Mouse (Mus musculus): ENCODE data around the gene Il27.

Gene Il27

GRCm38 (mm10) chr7:126607064-126607463 is 12.3 kb upstream of the Il27 start:
- no peak for DNase-seq (ENCODE audit: low read depth in 1 of 2, low spot score in 2 of 2)

- no peak for DNase-seq (ENCODE audit: low read depth in 1 of 2, low spot score in 2 of 2)
Measured at GRCm38 (mm10) chr7:126606611-126607010, 11.9 kb upstream of the Il27 start.

- DNase-seq (ENCODE audit: low read depth in 1 of 2, low spot score in 2 of 2) = no peak
Measured at GRCm38 (mm10) chr7:126602650-126603049, 7.9 kb upstream of the Il27 start.

- no peak for DNase-seq (ENCODE audit: low read depth in 1 of 2, low spot score in 2 of 2)
Measured at GRCm38 (mm10) chr7:126601896-126602295, 7.2 kb upstream of the Il27 start.

GRCm38 (mm10) chr7:126598919-126599318 is 4.2 kb upstream of the Il27 start:
- DNase-seq (ENCODE audit: low read depth in 1 of 2, low spot score in 2 of 2) = no peak

- no peak for DNase-seq (ENCODE audit: low read depth in 1 of 2, low spot score in 2 of 2)
Measured at GRCm38 (mm10) chr7:126596414-126596813, 1.7 kb upstream of the Il27 start.

- no peak for DNase-seq (ENCODE audit: low read depth in 1 of 2, low spot score in 2 of 2)
Measured at GRCm38 (mm10) chr7:126595890-126596289, 1.1 kb upstream of the Il27 start.

GRCm38 (mm10) chr7:126587779-126588178 is 7.0 kb downstream of the Il27 start:
- DNase-seq (ENCODE audit: low read depth in 1 of 2, low spot score in 2 of 2) = no peak

GRCm38 (mm10) chr7:126586839-126587238 is 7.9 kb downstream of the Il27 start:
- no peak for DNase-seq (ENCODE audit: low read depth in 1 of 2, low spot score in 2 of 2)

GRCm38 (mm10) chr7:126585717-126586116 is 9.0 kb downstream of the Il27 start, which contains the start of gene Cln3:
Gene Cln3 (minus strand): TSS chr7:126585817.
- no peak for DNase-seq (ENCODE audit: low read depth in 1 of 2, low spot score in 2 of 2)

GRCm38 (mm10) chr7:126584506-126584977 is 10.2 kb downstream of the Il27 start, which contains the start of gene Apobr:
Gene Apobr (plus strand): TSS chr7:126584942.
- DNase-seq (ENCODE audit: low read depth in 1 of 2, low spot score in 2 of 2) = peak; percentile 62 to 72

GRCm38 (mm10) chr7:126583761-126584160 is 11.0 kb downstream of the Il27 start:
- DNase-seq (ENCODE audit: low read depth in 1 of 2, low spot score in 2 of 2) = no peak

- peak; percentile 29 to 69 for DNase-seq (ENCODE audit: low read depth in 1 of 2, low spot score in 2 of 2)
Measured at GRCm38 (mm10) chr7:126583251-126583709, 11.5 kb downstream of the Il27 start.

- no peak for DNase-seq (ENCODE audit: low read depth in 1 of 2, low spot score in 2 of 2)
Measured at GRCm38 (mm10) chr7:126582759-126583158, 12.0 kb downstream of the Il27 start.

GRCm38 (mm10) chr7:126581661-126582060 is 13.1 kb downstream of the Il27 start:
- DNase-seq (ENCODE audit: low read depth in 1 of 2, low spot score in 2 of 2) = no peak

- DNase-seq (ENCODE audit: low read depth in 1 of 2, low spot score in 2 of 2) = no peak
Measured at GRCm38 (mm10) chr7:126579172-126579571, 15.6 kb downstream of the Il27 start.

GRCm38 (mm10) chr7:126576946-126577345 is 17.8 kb downstream of the Il27 start:
- DNase-seq (ENCODE audit: low read depth in 1 of 2, low spot score in 2 of 2) = peak in 1 of 2 experiments; percentile 42

GRCm38 (mm10) chr7:126566094-126566765 is 28.5 kb downstream of the Il27 start, which contains the start of gene Eif3c:
Gene Eif3c (minus strand): TSS chr7:126566411.
- DNase-seq (ENCODE audit: low read depth in 1 of 2, low spot score in 2 of 2) = peak; percentile 33 to 43

GRCm38 (mm10) chr7:126565693-126566092 is 29.0 kb downstream of the Il27 start:
- no peak for DNase-seq (ENCODE audit: low read depth in 1 of 2, low spot score in 2 of 2)

GRCm38 (mm10) chr7:126556635-126557034 is 38.1 kb downstream of the Il27 start:
- DNase-seq (ENCODE audit: low read depth in 1 of 2, low spot score in 2 of 2) = no peak

- no peak for DNase-seq (ENCODE audit: low read depth in 1 of 2, low spot score in 2 of 2)
Measured at GRCm38 (mm10) chr7:126554796-126555195, 39.9 kb downstream of the Il27 start.

GRCm38 (mm10) chr7:126545631-126546030 is 49.1 kb downstream of the Il27 start:
- no peak for DNase-seq (ENCODE audit: low read depth in 1 of 2, low spot score in 2 of 2)

GRCm38 (mm10) chr7:126541661-126542060 is 53.1 kb downstream of the Il27 start:
- no peak for DNase-seq (ENCODE audit: low read depth in 1 of 2, low spot score in 2 of 2)
